Mouse (Mus musculus) cerebellum, adult 2 months (tissue): ENCODE measurements around the gene Serpinb7. TPM values are rescaled to one million over a fixed set of nuclear protein-coding genes. Genes with fewer than 3 reads are reported as not detected.

Experiments used
- DNase-seq, 2 experiments: peaks; one replicate each; pipeline ENCODE4 v3.0.0; 2021
- H3K27ac ChIP-seq: fragments of 200-500 bp; 2 replicates; pipeline ENCODE4 v1.5.1; 2012; ENCODE audit warnings: low read length, control low read depth, inconsistent platforms; ENCODE audit not compliant: insufficient read depth
- H3K27me3 ChIP-seq: fragments of 200-500 bp; 2 replicates; pipeline ENCODE4 v1.6.1; 2012; ENCODE audit warnings: inconsistent platforms, mild to moderate bottlenecking, low read length, moderate library complexity; ENCODE audit not compliant: control insufficient read depth, insufficient read depth
- H3K4me1 ChIP-seq: fragments of 200-500 bp; 2 replicates; pipeline ENCODE4 v1.6.1; 2011; ENCODE audit warnings: low read length; ENCODE audit not compliant: control insufficient read depth, insufficient read depth
- H3K4me3 ChIP-seq: fragments of 200-500 bp; replicated peaks from 2 replicates; pipeline ENCODE3; 2011; ENCODE audit warnings: mild to moderate bottlenecking, low read depth, low read length, control low read depth; ENCODE audit not compliant: insufficient read depth
- CTCF ChIP-seq: fragments of 200-500 bp; IDR thresholded peaks from 2 replicates; pipeline ENCODE4 v1.5.1; 2011; ENCODE audit warnings: low read depth, mild to moderate bottlenecking, control low read depth, low read length, moderate library complexity, borderline replicate concordance; ENCODE audit not compliant: insufficient read depth
- POLR2A ChIP-seq: fragments of 200-500 bp; IDR thresholded peaks from 2 replicates; pipeline ENCODE4 v1.6.1; 2011; ENCODE audit warnings: low read length, control low read depth, borderline replicate concordance; ENCODE audit not compliant: insufficient read depth
- WGBS: fragments of 180-500 bp; shearing (Covaris S2); methylation state at CpG from one replicate; pipeline ENCODE4 v1.1.7; 2018; 5-methylcytosine and 5-hydroxymethylcytosine counted together
- polyA plus RNA-seq: library from polyadenylated mRNA; depleted of rRNA; stranded (reverse); fragments of >200 nt; gene quantifications from 2 replicates; pipeline ENCODE4 v1.2.3, GENCODE M21; 2012

The Serpinb7 gene
- polyA plus RNA-seq, 1 experiment, result not detected

- TF ChIP-seq CTCF (no peak), POLR2A (no peak)
These were observed 21.1 kb upstream of the Serpinb7 start for GRCm38 (mm10) chr1:107378368-107378767.

DNA sequence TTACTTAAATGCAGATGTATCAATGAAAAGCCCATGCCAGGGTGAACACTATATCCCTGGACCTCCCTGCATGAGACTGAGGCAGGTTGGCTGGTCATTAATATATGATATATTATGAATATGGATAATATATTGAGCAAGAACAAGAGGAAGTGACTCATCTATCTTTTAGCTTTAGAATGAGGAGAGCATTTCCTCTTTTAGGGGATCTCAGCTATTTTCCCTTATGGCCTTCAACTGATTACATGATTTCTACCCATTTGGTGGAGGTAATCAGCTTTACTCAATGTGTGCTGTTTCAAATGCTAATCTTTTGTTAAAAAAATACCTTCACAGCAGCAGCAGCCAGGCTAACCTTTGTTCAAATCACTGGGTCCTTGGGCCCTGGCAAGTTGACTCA lies 18.0 kb upstream of the Serpinb7 start:
- H3K27ac ChIP-seq, result no peak overlapping the region
- H3K4me1 ChIP-seq, result no peaks in the 10 kb centered on the region
- no peaks in the 10 kb centered on the region for H3K27me3 ChIP-seq
- no peak overlapping the region for H3K4me3 ChIP-seq
- no peak for DNase-seq
- no peak for TF ChIP-seq CTCF
- TF ChIP-seq POLR2A, result no peak

More at GRCm38 (mm10) chr1:107378368-107378767, 21.1 kb upstream of the Serpinb7 start:
- DNase-seq, result no peak
- Histone ChIP-seq H3K4me1 (no peaks in the 10 kb centered on the region), H3K27me3 (no peaks in the 10 kb centered on the region), H3K4me3 (no peak overlapping the region), H3K27ac (no peak overlapping the region)

DNA sequence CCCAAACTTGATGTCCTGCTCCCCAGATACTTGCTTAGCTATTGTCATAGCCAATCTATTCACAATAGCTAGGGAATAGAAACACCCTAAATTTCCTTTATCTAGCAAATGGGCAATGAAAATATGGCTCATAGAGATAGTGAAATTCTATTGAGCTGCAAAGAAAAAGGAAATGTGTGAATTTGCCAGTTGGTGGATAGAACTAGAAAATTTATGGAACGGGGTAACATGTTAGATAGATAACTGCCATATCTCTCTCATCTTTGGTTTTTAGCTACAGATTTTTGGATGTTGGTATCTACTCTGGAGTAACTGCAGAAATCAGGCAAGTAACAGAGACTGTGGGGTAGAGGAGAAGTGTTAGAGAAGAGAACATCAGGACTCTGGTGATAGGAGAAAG lies 17.1 kb upstream of the Serpinb7 start:
- no peak overlapping the region for H3K4me3 ChIP-seq
- WGBS, result 98% methylated on average over 1 of the region's 1 CpGs
- no peak for TF ChIP-seq CTCF
- TF ChIP-seq POLR2A, result no peak
- H3K27me3 ChIP-seq, result no peaks in the 10 kb centered on the region
- no peak for DNase-seq
- H3K4me1 ChIP-seq, result no peaks in the 10 kb centered on the region
- H3K27ac ChIP-seq, result no peak overlapping the region

DNA sequence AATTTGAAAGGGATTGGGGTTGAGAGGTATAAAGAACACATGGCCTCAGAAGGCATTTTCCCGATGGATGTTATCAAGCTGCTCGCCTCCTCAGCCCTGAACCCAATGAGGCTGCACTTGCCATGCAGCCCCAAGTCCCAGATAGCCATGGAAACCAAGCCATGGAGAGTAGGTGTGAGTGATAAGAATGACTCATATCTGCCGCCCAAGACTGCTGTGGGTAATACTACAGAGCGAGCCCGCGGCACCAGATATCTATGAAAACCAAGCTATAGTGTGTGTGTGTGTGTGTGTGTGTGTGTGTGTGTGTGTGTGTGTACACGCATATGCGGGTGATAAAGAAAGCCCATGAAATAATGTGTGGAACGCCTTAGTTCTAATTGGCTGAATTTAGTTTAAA lies 14.9 kb upstream of the Serpinb7 start:
- H3K4me1 ChIP-seq, result no peaks in the 10 kb centered on the region
- H3K27ac ChIP-seq, result no peak overlapping the region
- H3K4me3 ChIP-seq, result no peak overlapping the region
- TF ChIP-seq CTCF (no peak), POLR2A (no peak)
- 96% methylated on average over 9 of the region's 9 CpGs for WGBS
- H3K27me3 ChIP-seq, result no peaks in the 10 kb centered on the region
- DNase-seq, result no peak

- Histone ChIP-seq H3K4me1 (no peaks in the 10 kb centered on the region), H3K4me3 (no peak overlapping the region), H3K27ac (no peak overlapping the region), H3K27me3 (no peaks in the 10 kb centered on the region)
- WGBS, result 89% methylated on average over 2 of the region's 2 CpGs
- TF ChIP-seq CTCF, result no peak
- TF ChIP-seq POLR2A, result no peak
- DNase-seq, result no peak
These were observed 9.7 kb upstream of the Serpinb7 start for GRCm38 (mm10) chr1:107389753-107390152.

- no peak overlapping the region for H3K27ac ChIP-seq
- H3K4me1 ChIP-seq, result no peaks in the 10 kb centered on the region
- WGBS, result 61% methylated on average over 1 of the region's 1 CpGs
- H3K4me3 ChIP-seq, result no peak overlapping the region
- TF ChIP-seq CTCF (no peak), POLR2A (no peak)
- H3K27me3 ChIP-seq, result no peaks in the 10 kb centered on the region
- DNase-seq, result no peak
These were observed 2.0 kb upstream of the Serpinb7 start for GRCm38 (mm10) chr1:107397481-107397880.

DNA sequence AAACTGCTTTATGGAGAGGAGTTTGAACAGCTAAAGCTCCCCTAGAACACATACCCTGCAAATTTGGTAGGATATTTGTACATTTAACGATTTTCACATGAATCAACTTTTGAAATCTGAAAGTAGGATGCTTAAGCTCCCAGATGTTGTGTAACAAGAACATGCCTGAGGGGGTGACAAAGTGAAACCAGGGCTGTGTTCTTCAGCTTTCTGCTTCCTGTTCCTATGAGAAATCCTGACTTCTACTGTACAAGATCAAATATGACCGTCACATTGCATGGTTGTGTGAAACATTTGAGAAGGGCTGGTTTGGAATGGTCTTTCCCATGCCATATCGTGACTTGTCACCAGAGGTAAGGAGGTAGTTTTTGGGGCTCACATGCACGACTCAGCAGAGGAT lies 2.6 kb downstream of the Serpinb7 start:
- Histone ChIP-seq H3K27ac (no peak overlapping the region), H3K4me1 (no peaks in the 10 kb centered on the region), H3K4me3 (no peak overlapping the region), H3K27me3 (no peaks in the 10 kb centered on the region)
- 84% methylated on average over 4 of the region's 4 CpGs for WGBS
- no peak for DNase-seq
- TF ChIP-seq CTCF (no peak), POLR2A (no peak)

DNA sequence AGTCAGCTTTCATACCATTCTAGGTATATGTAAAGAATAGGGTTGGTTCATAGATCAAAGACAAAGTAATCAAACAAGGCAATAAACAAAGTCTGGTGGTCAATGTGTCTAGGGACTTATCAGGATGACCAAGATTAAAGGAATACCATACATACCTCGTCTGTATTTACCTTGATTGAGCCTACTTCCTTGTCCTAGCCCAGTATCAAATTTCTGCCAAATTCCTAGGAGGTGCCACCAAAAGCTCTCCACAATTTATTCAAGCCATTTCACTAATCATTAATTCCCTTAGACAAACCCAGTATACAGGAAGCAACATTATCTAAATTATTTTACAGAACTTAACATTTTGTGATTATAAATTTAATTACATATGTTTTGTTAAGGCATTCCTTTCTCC lies 15.2 kb downstream of the Serpinb7 start:
- no peak for DNase-seq
- Histone ChIP-seq H3K27ac (no peak overlapping the region), H3K4me1 (no peaks in the 10 kb centered on the region), H3K27me3 (no peaks in the 10 kb centered on the region), H3K4me3 (no peak overlapping the region)
- WGBS, result 33% methylated on average over 1 of the region's 1 CpGs
- TF ChIP-seq CTCF, result no peak
- TF ChIP-seq POLR2A, result no peak
